Mouse (Mus musculus): ENCODE measurements at regions not wholly inside any gene's neighbourhood (a gene's known extent, or its start where the extent isn't known, plus 50 kb on each side); places are given as distances from the start of the nearest gene placed in this dataset.
A peak's percentile ranks its signal among the peaks of the same experiment; 100 is the strongest.

- no peak for DNase-seq (ENCODE audit: low spot score in 2 of 2)
These were observed 1336.9 kb upstream of the Tenm3 start for GRCm38 (mm10) chr8:50180682-50181081.

GRCm38 (mm10) chr8:50164773-50165454, 1321.2 kb upstream of the Tenm3 start:
- DNase-seq (ENCODE audit: low spot score in 2 of 2), result no peak

DNA sequence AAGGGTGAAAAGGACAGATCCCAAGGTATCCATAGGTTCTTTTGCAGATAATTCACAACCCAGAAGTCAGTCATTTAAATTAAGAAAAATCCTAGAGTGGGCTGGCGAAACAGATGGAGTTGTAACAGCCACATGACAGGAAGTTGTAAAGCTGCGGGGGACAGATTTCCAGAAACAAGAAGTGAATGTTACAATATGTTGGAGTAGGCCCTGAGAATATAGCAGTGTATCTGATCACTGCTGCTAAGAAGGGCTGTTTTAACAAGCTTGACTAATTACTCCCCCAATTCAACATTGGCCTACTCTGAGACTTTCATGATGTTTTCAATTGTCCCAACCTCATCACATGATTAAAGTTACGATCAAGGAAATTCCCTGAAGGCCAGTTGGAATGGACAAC, 1317.3 kb upstream of the Tenm3 start:
- DNase-seq (ENCODE audit: low spot score in 2 of 2), result peak; percentile 8 to 46

- no peak for DNase-seq (ENCODE audit: low spot score in 2 of 2)
These were observed 1316.6 kb upstream of the Tenm3 start for GRCm38 (mm10) chr8:50160326-50160725.

- no peak for DNase-seq (ENCODE audit: low spot score in 2 of 2)
These were observed 1296.1 kb upstream of the Tenm3 start for GRCm38 (mm10) chr8:50139876-50140275.

GRCm38 (mm10) chr8:50120041-50120440, 1276.3 kb upstream of the Tenm3 start:
- peak; percentile 39 to 46 for DNase-seq (ENCODE audit: low spot score in 2 of 2)

DNA sequence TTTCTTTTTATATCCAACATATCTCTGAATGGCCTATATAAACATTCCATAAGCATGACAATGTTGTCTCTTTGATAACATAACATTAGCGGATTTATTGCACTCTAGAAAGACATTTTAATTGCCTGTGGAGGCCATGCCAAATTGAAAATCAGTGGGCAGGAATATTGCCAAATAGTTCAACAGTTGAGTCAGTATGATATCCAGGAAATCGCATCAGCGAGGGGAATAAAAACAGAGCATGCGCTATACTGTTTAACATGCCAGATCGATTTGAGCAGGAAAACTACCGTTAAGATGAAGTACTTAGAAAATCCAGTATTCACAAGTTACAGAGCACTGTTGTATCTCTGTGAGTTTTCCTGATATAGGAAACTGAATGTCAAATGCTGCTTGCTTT, 1238.6 kb upstream of the Tenm3 start:
- DNase-seq (ENCODE audit: low spot score in 2 of 2), result peak in 1 of 2 experiments; percentile 15

DNA sequence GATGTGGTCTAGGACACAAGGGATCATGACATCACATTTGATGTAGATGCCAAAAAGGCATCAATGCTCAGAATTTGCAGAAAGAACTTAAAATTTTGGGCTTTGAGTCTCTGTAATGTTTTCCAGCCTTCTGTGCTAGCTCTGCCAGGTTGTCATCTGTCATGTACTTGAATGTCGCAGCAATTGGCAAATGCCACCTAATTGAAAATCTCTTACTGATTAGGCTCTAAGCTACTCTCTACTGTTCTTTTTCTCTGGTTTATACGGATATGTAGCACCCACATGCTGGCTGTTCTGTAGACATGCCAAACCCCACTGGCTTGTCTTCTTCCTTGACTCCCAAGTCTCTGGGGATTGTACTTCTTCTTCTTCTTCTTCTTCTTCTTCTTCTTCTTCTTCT, 1193.3 kb upstream of the Tenm3 start:
- peak in 1 of 2 experiments; percentile 69 for DNase-seq (ENCODE audit: low spot score in 2 of 2)

- DNase-seq (ENCODE audit: low spot score in 2 of 2), result no peak
These were observed 1183.8 kb upstream of the Tenm3 start for GRCm38 (mm10) chr8:50027544-50027943.

GRCm38 (mm10) chr8:50007546-50007945, 1163.8 kb upstream of the Tenm3 start:
- no peak for DNase-seq (ENCODE audit: low spot score in 2 of 2)

DNA sequence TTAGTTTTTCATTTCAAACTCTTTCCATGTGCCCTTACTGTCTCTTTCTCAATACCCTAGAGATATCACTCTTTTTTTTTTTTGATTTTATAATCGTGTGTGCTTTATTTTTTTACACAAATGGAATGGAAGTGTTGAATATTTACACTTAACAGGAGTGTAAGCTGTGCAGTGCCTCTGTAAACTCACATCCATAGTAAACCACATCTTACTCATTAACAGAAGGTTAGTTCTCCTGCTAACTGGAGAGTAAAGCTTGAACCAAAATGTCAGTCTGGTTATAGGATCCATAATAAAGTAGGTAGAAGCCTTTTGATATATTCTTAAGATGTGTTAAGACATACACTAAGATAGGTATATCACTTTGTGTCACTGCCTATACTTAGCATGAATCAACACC, 1160.5 kb upstream of the Tenm3 start:
- DNase-seq (ENCODE audit: low spot score in 2 of 2), result no peak

DNA sequence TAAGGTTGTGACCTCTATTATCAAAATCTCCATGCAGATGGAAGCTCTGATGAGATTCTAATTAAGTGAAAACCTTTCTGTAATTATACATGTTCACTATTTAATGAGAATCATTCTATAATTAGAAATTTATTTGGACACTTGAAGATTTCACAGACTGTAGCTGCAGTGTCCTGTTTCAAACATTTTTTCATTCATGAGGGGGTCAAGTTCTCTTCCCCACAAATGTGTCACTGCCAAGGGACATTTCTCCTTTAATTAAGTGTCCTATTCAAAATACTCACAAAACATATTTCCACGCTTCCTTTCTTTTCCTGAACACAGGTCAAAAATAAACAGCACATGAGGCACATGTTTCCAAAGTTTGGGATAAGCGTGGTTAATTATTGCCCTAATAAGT, 1159.9 kb upstream of the Tenm3 start:
- no peak for DNase-seq (ENCODE audit: low spot score in 2 of 2)

DNA sequence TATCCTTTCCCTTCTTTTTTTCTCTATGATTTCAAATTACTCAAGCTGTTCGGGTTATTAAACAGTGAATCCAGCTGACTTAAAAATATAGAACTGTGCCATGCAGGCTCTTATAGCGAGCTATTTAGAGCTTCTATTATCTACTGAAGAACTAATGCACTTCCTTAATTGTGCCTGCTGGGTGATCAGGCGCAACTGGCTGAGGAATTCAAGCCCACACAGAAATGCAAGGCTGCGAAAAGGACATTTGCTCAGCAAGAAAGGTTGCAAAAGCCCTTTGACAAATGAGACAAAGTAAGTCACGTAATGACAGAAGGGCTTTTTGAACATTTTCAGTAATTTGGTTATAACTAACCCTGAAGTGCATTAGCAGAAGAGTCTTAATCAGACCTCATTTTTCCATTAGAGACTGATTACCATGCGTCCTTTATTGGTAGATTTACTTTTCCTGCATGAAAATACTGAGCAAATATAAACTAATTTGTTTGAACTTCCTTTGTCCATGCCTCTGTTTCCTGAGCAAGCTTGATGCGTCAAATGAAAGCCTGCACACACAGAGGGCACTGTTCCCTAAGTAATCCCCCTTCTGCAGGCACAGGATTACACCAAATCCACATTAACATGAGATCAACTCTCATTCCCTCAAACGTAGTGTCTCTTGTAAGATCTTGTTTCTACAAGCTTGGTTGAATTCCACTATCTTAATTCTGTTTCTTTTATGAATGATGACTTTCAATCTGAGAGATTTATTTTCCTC, 1154.7 kb upstream of the Tenm3 start:
- peak in 1 of 2 experiments; percentile 18 for DNase-seq (ENCODE audit: low spot score in 2 of 2)

Measured in layer of hippocampus, postnatal 14 days (tissue).